ENCODE assay signal across 7 mouse cellular contexts in genomic region chr17:69969021-69969815, GRCm38 (mm10). TPM values are rescaled to one million over a fixed set of nuclear protein-coding genes. Genes with fewer than 3 reads are reported as not detected.
DNase-seq lines count a peak whose midpoint lies in the region; ATAC-seq and TF ChIP-seq lines count a peak whose summit lies in the region.

Dlgap1 (plus strand) TSS chr17:69969073.

- H3K9me3 ChIP-seq in hindbrain, embryonic 14.5 days (ENCODE audit: control insufficient read depth, low read length) = no peaks in the 10 kb centered on the region
- no peaks in the 10 kb centered on the region for H3K9me3 ChIP-seq in midbrain, embryonic 12.5 days
- H3K9me3 ChIP-seq in stomach, embryonic 15.5 days = no peaks in the 10 kb centered on the region

- WGBS in hindbrain, embryonic 14.5 days = under 1% methylated on average over 100 of the region's 105 CpGs
- under 1% methylated on average over 99 of the region's 105 CpGs for WGBS in midbrain, embryonic 12.5 days
- WGBS in stomach, embryonic 15.5 days = under 1% methylated on average over 90 of the region's 105 CpGs

- TF ChIP-seq CTCF in left cerebral cortex, adult 2 months (IDR thresholded peaks at IDR 0.05) = peak; percentile 47

- intact Hi-C loops in left cerebral cortex, adult 2 months (cut with DNase I) = loop anchor here (2.0 to 5.0 kb wide), 3 partner anchors 198 to 407 kb away; no protein-coding TSS in a partner anchor

- H3K4me1 ChIP-seq in hindbrain, embryonic 14.5 days (replicated peaks; ENCODE audit: control insufficient read depth, insufficient read depth, low read length) = peaks cover 5% of the 10 kb centered on the region; the same call in 1 of the 2 replicates
- H3K4me1 ChIP-seq in midbrain, embryonic 12.5 days = 0 out of 2 replicates have a peak, but pooled peaks cover 12% of the 10 kb centered on the region
- peaks cover 13% of the 10 kb centered on the region for H3K4me1 ChIP-seq in stomach, embryonic 15.5 days

- H3K9ac ChIP-seq in hindbrain, embryonic 14.5 days = peak within 1 kb of the TSS; percentile 93
- H3K9ac ChIP-seq in midbrain, embryonic 12.5 days (replicated peaks) = peak within 1 kb of the TSS; percentile 72
- H3K9ac ChIP-seq in stomach, embryonic 15.5 days = no peak within 1 kb of the TSS

- peak within 1 kb of the TSS; percentile 91 for H3K4me3 ChIP-seq in hindbrain, embryonic 14.5 days (replicated peaks; ENCODE audit: low read length)
- peak within 1 kb of the TSS; percentile 75 for H3K4me3 ChIP-seq in left cerebral cortex, adult 2 months
- H3K4me3 ChIP-seq in midbrain, embryonic 12.5 days = peak within 1 kb of the TSS; percentile 71
- peak within 1 kb of the TSS; percentile 49 for H3K4me3 ChIP-seq in stomach, embryonic 15.5 days (replicated peaks)

- peak within 1 kb of the TSS; percentile 90 for H3K4me2 ChIP-seq in hindbrain, embryonic 14.5 days (replicated peaks)
- H3K4me2 ChIP-seq in midbrain, embryonic 12.5 days (replicated peaks) = peak within 1 kb of the TSS; percentile 96
- H3K4me2 ChIP-seq in stomach, embryonic 15.5 days = peak within 1 kb of the TSS; percentile 95

- no peaks in the 10 kb centered on the region for H3K36me3 ChIP-seq in hindbrain, embryonic 14.5 days (replicated peaks; ENCODE audit: control insufficient read depth, insufficient read depth)
- no peaks in the 10 kb centered on the region for H3K36me3 ChIP-seq in midbrain, embryonic 12.5 days
- no peaks in the 10 kb centered on the region for H3K36me3 ChIP-seq in stomach, embryonic 15.5 days

- peak within 1 kb of the TSS; percentile 90 for H3K27ac ChIP-seq in hindbrain, embryonic 14.5 days
- peak within 1 kb of the TSS; percentile 92 for H3K27ac ChIP-seq in left cerebral cortex, adult 2 months
- H3K27ac ChIP-seq in midbrain, embryonic 12.5 days (replicated peaks) = peak within 1 kb of the TSS; percentile 78
- no peak within 1 kb of the TSS for H3K27ac ChIP-seq in stomach, embryonic 15.5 days

- ATAC-seq in hindbrain, embryonic 14.5 days (ENCODE audit: low FRiP score) = peak; percentile 95
- peak; percentile 95 for ATAC-seq in midbrain, embryonic 12.5 days (ENCODE audit: low FRiP score, low read depth)
- peak; percentile 94 for ATAC-seq in stomach, embryonic 15.5 days (ENCODE audit: insufficient read depth, low FRiP score, low read depth)

- DNase-seq in adrenal gland, postnatal 14 days = peak; percentile 93
- peak; percentile 83 to 90 for DNase-seq in cerebellum, postnatal 14 days
- peak; percentile 54 to 70 for DNase-seq in frontal cortex, postnatal 14 days (ENCODE audit: low spot score in 2 of 2)
- peak; percentile 75 for DNase-seq in hindbrain, embryonic 14.5 days (ENCODE audit: low spot score)
- peak; percentile 80 to 81 for DNase-seq in left cerebral cortex, adult 2 months (ENCODE audit: extremely low spot score in 1 of 2, low spot score in 2 of 2)

- H3K27me3 ChIP-seq in hindbrain, embryonic 14.5 days (ENCODE audit: control insufficient read depth, insufficient read depth, low read length) = no peaks in the 10 kb centered on the region; the same call in 1 of the 2 replicates
- peaks cover 27% of the 10 kb centered on the region for H3K27me3 ChIP-seq in midbrain, embryonic 12.5 days
- H3K27me3 ChIP-seq in stomach, embryonic 15.5 days (replicated peaks) = peaks cover 17% of the 10 kb centered on the region

RNA-seq across cellular contexts. Expression of gene Dlgap1, which starts in this region (rescaled TPM):
- total RNA-seq in adrenal gland, postnatal 14 days (2021) = 21.1 and 26.8 TPM in 2 replicates
- polyA plus RNA-seq in hindbrain, embryonic 14.5 days (2014; fragmentation: Nextera tagmentation; extraction: Ambion mirVana) = 34.9 and 35.8 TPM in 2 replicates
- total RNA-seq in left cerebral cortex, adult 2 months (2021) = 100 to 1,000 TPM; 497 to 510 TPM
- polyA plus RNA-seq in midbrain, embryonic 12.5 days (2016; fragmentation: Nextera tagmentation; extraction: Ambion mirVana) = 4.8 and 6.6 TPM in 2 replicates
- 2.0 and 2.2 TPM in 2 replicates for polyA plus RNA-seq in stomach, embryonic 15.5 days (2015; fragmentation: Nextera tagmentation; extraction: Ambion mirVana)

Comparison
In these comparisons a context has a peak if more than half of its experiments do, and no peak if none do; other contexts are left out.
1. RNA of gene Dlgap1 (total RNA-seq): 497 to 510 TPM in left cerebral cortex, adult 2 months; 21.1 to 26.8 TPM in adrenal gland, postnatal 14 days; every median in the first group is over 10 times any median in the second.
2. Peak in every context shown above with its lines, with median percentiles within 50 percentile points of each other: DNase-seq, ATAC-seq, H3K4me2 ChIP-seq and H3K4me3 ChIP-seq.